Mouse (Mus musculus): ENCODE measurements around the gene P4hb.

- no peak for TF ChIP-seq CTCF (IDR thresholded peaks at IDR 0.05; ENCODE audit: low read depth)
- no peak; the same call in 1 of the 2 replicates for TF ChIP-seq EP300 (IDR thresholded peaks at IDR 0.05; ENCODE audit: low read depth)
Measured at GRCm38 (mm10) chr11:120510375-120511030, 62.5 kb downstream of the P4hb start.

Measured in liver, embryonic 14.5 days (tissue).